Mouse (Mus musculus): ENCODE results near the gene Slc5a11. TPM values are rescaled to one million over a fixed set of nuclear protein-coding genes. Genes with fewer than 3 reads are reported as not detected.
A peak's percentile ranks its signal among the peaks of the same experiment; 100 is the strongest.

Slc5a11 gene
- polyA plus RNA-seq, 1 experiment from 2014 or later = not detected

DNA sequence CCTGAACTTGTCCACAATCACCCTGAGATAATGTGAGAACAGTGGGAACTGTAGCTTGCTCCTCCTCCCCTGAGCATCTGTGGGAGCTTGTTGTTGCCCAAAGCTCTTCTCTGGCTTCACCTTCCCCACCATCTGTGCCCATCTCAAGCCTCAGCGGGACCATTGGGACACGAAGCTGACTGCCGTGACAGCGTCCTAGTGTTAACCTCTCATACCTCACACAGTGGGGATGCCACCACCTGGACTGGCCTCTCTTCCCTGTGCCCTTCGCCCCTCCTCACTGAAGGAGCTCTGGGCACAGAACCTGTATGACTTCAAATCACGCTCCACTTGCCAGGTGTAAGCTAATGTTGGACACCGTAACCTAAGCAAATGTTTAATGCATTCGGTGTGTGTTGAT, 19.9 kb upstream of the Slc5a11 start:
- WGBS = 91% methylated on average over 8 of the region's 8 CpGs
- Histone ChIP-seq H3K27ac (no peak overlapping the region), H3K27me3 (ENCODE audit: poor library complexity, severe bottlenecking) (no peaks in the 10 kb centered on the region), H3K4me3 (no peak overlapping the region), H3K9me3 (no peaks in the 10 kb centered on the region), H3K36me3 (replicated peaks) (peaks cover 60% of the 10 kb centered on the region), H3K4me1 (no peaks in the 10 kb centered on the region)
- no peak for DNase-seq (ENCODE audit: extremely low spot score, low spot score)

- WGBS = 87% methylated on average over 5 of the region's 5 CpGs
- H3K4me3 ChIP-seq = no peak overlapping the region
- no peaks in the 10 kb centered on the region for H3K9me3 ChIP-seq
- peaks cover 43% of the 10 kb centered on the region for H3K36me3 ChIP-seq (replicated peaks)
- no peaks in the 10 kb centered on the region for H3K4me1 ChIP-seq
- H3K27me3 ChIP-seq (ENCODE audit: poor library complexity, severe bottlenecking) = no peaks in the 10 kb centered on the region
- DNase-seq (ENCODE audit: extremely low spot score, low spot score) = no peak
- H3K27ac ChIP-seq = no peak overlapping the region
These were observed 18.1 kb upstream of the Slc5a11 start for GRCm38 (mm10) chr7:123196432-123196831.

DNA sequence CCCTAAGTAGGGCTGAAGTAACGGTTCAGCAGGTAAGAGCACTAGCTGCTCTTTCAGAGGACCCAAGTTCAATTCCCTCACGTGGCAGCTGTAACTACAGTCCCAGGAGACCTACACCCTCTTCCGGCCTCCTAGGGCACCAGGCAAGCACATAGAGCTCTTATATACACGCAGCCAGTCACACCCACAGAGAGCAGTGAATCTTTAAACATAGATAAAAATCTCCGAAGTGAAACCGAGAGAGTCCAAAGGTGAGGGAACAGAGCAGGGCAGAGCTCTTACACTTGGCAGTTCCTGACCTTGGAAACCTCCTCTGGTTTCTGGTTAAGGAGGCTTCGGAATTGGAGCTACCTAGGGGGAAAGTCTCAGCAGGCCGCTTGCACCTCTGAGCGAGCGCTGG, 15.9 kb upstream of the Slc5a11 start:
- no peaks in the 10 kb centered on the region for H3K9me3 ChIP-seq
- 87% methylated on average over 10 of the region's 10 CpGs for WGBS
- no peaks in the 10 kb centered on the region for H3K4me1 ChIP-seq
- H3K36me3 ChIP-seq (replicated peaks) = peaks cover 23% of the 10 kb centered on the region
- H3K27me3 ChIP-seq (ENCODE audit: poor library complexity, severe bottlenecking) = no peaks in the 10 kb centered on the region
- no peak overlapping the region for H3K27ac ChIP-seq
- DNase-seq (ENCODE audit: extremely low spot score, low spot score) = no peak
- no peak overlapping the region for H3K4me3 ChIP-seq

- H3K36me3 ChIP-seq (replicated peaks) = peaks cover 20% of the 10 kb centered on the region
- no peak overlapping the region for H3K27ac ChIP-seq
- WGBS = 83% methylated on average over 3 of the region's 3 CpGs
- no peaks in the 10 kb centered on the region for H3K9me3 ChIP-seq
- H3K27me3 ChIP-seq (ENCODE audit: poor library complexity, severe bottlenecking) = no peaks in the 10 kb centered on the region
- no peak overlapping the region for H3K4me3 ChIP-seq
- no peaks in the 10 kb centered on the region for H3K4me1 ChIP-seq
- DNase-seq (ENCODE audit: extremely low spot score, low spot score) = no peak
These were observed 15.4 kb upstream of the Slc5a11 start for GRCm38 (mm10) chr7:123199151-123199550.

DNA sequence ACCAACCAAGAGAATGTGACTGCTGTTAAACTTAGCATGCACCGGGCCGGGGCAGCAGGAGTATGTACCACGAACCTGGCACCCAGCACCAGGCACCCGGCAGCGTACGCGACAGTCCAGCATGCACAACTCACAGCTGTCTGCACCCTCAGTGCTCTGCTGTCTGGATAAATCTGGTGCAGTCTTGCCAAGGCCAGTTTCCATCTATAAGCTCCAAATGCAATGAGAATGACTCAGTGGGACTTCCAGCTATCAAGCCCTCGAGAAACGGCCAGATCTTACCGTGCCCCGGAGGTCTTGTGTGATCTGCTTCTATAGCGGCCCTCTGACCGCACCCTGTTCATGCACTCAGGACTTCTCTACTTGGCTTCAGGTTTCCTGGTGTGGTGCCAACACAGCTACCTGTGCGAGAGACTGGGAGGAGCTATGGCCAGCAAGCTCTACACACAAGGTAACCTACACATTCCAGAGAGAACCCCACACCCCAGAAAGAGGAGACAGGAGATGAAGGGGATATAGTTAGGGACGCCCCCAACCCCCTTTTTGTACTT, 14.8 kb upstream of the Slc5a11 start:
- WGBS = 94% methylated on average over 15 of the region's 15 CpGs
- Histone ChIP-seq H3K36me3 (replicated peaks) (peaks cover 14% of the 10 kb centered on the region), H3K4me3 (no peak overlapping the region), H3K4me1 (no peaks in the 10 kb centered on the region), H3K27ac (no peak overlapping the region), H3K27me3 (ENCODE audit: poor library complexity, severe bottlenecking) (no peaks in the 10 kb centered on the region), H3K9me3 (no peaks in the 10 kb centered on the region)
- DNase-seq (ENCODE audit: extremely low spot score, low spot score) = no peak

- no peaks in the 10 kb centered on the region for H3K27me3 ChIP-seq (ENCODE audit: poor library complexity, severe bottlenecking)
- peaks cover 4% of the 10 kb centered on the region for H3K36me3 ChIP-seq (replicated peaks)
- no peaks in the 10 kb centered on the region for H3K4me1 ChIP-seq
- H3K27ac ChIP-seq = no peak overlapping the region
- no peak overlapping the region for H3K4me3 ChIP-seq
- no peak for DNase-seq (ENCODE audit: extremely low spot score, low spot score)
- WGBS = 87% methylated on average over 9 of the region's 9 CpGs
- H3K9me3 ChIP-seq = no peaks in the 10 kb centered on the region
These were observed 13.9 kb upstream of the Slc5a11 start for GRCm38 (mm10) chr7:123200722-123201121.

DNA sequence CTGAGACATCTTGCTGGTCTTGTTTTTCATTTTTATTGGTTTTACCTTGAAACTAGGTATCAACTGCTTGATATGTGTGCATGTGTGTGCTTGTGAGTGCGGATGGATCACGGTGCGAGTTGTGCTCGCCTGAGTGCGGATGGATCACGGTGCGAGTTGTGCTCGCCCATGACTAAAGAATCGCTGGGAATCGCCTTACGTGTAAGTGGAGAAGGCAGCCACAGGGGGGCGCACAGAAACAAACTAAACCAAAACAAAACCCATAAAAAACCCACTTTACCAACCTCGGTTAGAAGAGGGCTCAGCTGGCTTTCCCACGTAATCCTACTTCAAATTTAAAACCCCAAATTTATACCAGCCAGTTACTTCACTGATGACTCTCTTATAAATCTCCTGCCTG, 9.3 kb upstream of the Slc5a11 start:
- Histone ChIP-seq H3K27ac (no peak overlapping the region), H3K9me3 (no peaks in the 10 kb centered on the region), H3K4me1 (no peaks in the 10 kb centered on the region; the same call in 1 of the 2 replicates), H3K36me3 (replicated peaks) (no peaks in the 10 kb centered on the region), H3K27me3 (ENCODE audit: poor library complexity, severe bottlenecking) (no peaks in the 10 kb centered on the region), H3K4me3 (no peak overlapping the region)
- WGBS = 39% methylated on average over 14 of the region's 14 CpGs
- peak; percentile 53 for DNase-seq (ENCODE audit: extremely low spot score, low spot score)

- Histone ChIP-seq H3K9me3 (no peaks in the 10 kb centered on the region), H3K4me3 (no peak overlapping the region), H3K4me1 (no peaks in the 10 kb centered on the region; the same call in 1 of the 2 replicates), H3K27ac (no peak overlapping the region), H3K27me3 (ENCODE audit: poor library complexity, severe bottlenecking) (no peaks in the 10 kb centered on the region), H3K36me3 (replicated peaks) (no peaks in the 10 kb centered on the region)
- WGBS = 85% methylated on average over 6 of the region's 6 CpGs
- no peak for DNase-seq (ENCODE audit: extremely low spot score, low spot score)
These were observed 7.0 kb upstream of the Slc5a11 start for GRCm38 (mm10) chr7:123207561-123207960.

DNA sequence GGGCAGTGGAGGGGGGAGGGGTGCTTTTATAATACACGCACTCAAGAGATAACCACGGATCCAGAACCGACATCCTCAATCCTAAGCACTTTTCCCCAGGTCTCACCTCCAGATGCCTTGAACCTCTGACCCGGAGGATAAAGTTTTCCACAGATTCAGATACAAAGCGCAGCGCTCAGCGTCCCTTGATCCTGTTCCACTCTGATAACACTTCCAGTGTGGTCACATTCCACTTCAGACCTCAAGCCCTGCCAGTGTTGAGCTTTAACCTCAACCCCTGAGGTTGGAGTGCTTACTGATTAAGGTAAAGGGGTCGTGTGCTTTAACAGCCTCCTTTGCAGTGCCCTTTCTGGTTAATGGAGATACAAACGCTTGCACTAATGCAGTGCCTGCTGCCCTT, 4.7 kb upstream of the Slc5a11 start:
- 76% methylated on average over 9 of the region's 9 CpGs for WGBS
- DNase-seq (ENCODE audit: extremely low spot score, low spot score) = no peak
- no peaks in the 10 kb centered on the region for H3K27me3 ChIP-seq (ENCODE audit: poor library complexity, severe bottlenecking)
- peaks cover 11% of the 10 kb centered on the region for H3K4me1 ChIP-seq
- no peak overlapping the region for H3K4me3 ChIP-seq
- no peaks in the 10 kb centered on the region for H3K36me3 ChIP-seq (replicated peaks)
- no peaks in the 10 kb centered on the region for H3K9me3 ChIP-seq
- H3K27ac ChIP-seq = no peak overlapping the region

- no peaks in the 10 kb centered on the region for H3K9me3 ChIP-seq
- DNase-seq (ENCODE audit: extremely low spot score, low spot score) = no peak
- peaks cover 14% of the 10 kb centered on the region for H3K4me1 ChIP-seq
- WGBS = 50% methylated on average over 5 of the region's 5 CpGs
- H3K36me3 ChIP-seq (replicated peaks) = no peaks in the 10 kb centered on the region
- H3K4me3 ChIP-seq = no peak overlapping the region
- H3K27me3 ChIP-seq (ENCODE audit: poor library complexity, severe bottlenecking) = no peaks in the 10 kb centered on the region
- H3K27ac ChIP-seq = no peak overlapping the region
These were observed 3.1 kb upstream of the Slc5a11 start for GRCm38 (mm10) chr7:123211461-123211860.

- Histone ChIP-seq H3K9me3 (no peaks in the 10 kb centered on the region), H3K27me3 (ENCODE audit: poor library complexity, severe bottlenecking) (no peaks in the 10 kb centered on the region), H3K4me3 (no peak overlapping the region), H3K27ac (no peak overlapping the region), H3K36me3 (replicated peaks) (no peaks in the 10 kb centered on the region), H3K4me1 (peaks cover 14% of the 10 kb centered on the region)
- 88% methylated on average over 5 of the region's 5 CpGs for WGBS
- DNase-seq (ENCODE audit: extremely low spot score, low spot score) = no peak
These were observed 2.3 kb upstream of the Slc5a11 start for GRCm38 (mm10) chr7:123212316-123212715.

- Histone ChIP-seq H3K27me3 (ENCODE audit: poor library complexity, severe bottlenecking) (no peaks in the 10 kb centered on the region), H3K4me3 (no peak overlapping the region), H3K27ac (no peak overlapping the region), H3K36me3 (replicated peaks) (no peaks in the 10 kb centered on the region), H3K9me3 (no peaks in the 10 kb centered on the region), H3K4me1 (peaks cover 30% of the 10 kb centered on the region)
- 83% methylated on average over 2 of the region's 2 CpGs for WGBS
- DNase-seq (ENCODE audit: extremely low spot score, low spot score) = no peak
These were observed 558 bp downstream of the Slc5a11 start for GRCm38 (mm10) chr7:123215138-123215537.

- Histone ChIP-seq H3K36me3 (replicated peaks) (no peaks in the 10 kb centered on the region), H3K27ac (no peak overlapping the region), H3K27me3 (ENCODE audit: poor library complexity, severe bottlenecking) (no peaks in the 10 kb centered on the region), H3K4me3 (no peak overlapping the region), H3K4me1 (peaks cover 35% of the 10 kb centered on the region), H3K9me3 (no peaks in the 10 kb centered on the region)
- no peak for DNase-seq (ENCODE audit: extremely low spot score, low spot score)
- 81% methylated on average over 7 of the region's 7 CpGs for WGBS
These were observed 3.1 kb downstream of the Slc5a11 start for GRCm38 (mm10) chr7:123217448-123218354.

Data from forebrain, embryonic 10.5 days (tissue).